Mouse (Mus musculus) cerebellum, postnatal 14 days (tissue): ENCODE results near the gene Mrs2.
"Not testable (repeated sequence)": the region's sequence is repeated elsewhere in the genome, so short reads cannot be mapped to it uniquely, and the experiment has no call there.

Source experiments
- DNase-seq, 2 experiments: peaks; one replicate each; pipeline ENCODE4 v3.0.0; 2021; ENCODE audit warnings: mixed read lengths in 2 of 2

Mrs2 gene

DNA sequence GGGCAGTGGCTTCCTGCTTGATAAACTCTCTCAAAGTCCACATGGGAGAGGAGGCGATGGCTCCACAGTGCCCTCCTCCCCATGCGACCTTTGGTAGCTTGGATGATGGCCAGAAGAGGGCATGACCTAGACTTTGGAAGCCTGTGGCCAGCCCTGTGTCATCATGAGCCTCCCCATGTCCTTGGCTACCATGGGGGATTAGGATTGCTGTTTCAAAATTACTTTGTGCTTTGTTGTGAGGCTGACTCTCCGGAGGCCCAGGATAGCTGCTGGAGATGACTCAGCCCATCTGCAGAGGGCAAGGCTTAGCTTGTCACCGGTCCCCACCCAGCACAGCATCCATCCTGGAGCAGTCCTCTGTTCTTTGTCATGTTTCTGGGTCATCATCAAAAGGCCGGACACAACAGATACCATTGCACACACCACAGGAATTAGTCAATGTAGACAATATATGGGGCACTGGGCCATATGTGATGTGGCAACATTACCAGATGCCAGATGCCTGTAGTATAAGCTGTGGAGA is 42.3 kb downstream of the Mrs2 start:
- no peak for DNase-seq

DNA sequence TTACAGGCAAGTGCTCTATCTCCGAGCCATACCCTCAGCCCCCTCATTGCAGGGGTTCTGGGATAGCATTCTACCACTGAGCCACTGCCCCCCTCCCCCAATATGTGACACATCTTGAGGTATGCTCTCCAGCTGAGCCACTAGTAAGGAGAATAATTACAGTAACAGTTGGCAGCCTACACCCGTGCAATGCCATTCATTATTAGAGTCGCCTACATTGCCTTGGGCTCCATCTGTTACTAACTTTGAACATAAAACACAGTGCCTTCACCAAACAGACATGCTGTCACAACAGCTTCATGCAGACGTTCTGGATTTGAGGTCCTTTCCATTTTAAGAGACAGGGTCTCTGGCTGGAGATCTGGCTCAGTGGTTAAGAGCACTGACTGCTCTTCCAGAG is 43.8 kb downstream of the Mrs2 start:
- no peak for DNase-seq

DNA sequence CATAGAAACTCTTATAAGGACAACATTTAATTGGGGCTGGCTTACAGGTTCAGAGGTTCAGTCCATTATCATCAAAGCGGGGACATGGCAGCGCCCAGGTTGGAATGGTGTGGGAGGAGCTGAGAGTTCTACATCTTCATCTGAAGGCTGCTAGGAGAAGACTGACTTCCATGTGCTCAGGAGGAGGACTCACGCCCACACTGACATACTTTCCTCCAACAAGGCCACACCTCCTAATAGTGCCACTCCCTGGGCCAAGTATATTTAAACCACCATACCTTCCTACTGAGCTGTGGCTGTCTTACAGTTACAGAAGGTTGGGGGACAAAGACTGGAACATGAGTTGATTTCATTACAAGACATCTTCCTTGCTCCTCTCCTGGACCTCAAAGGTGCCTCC is 48.4 kb downstream of the Mrs2 start:
- DNase-seq = not testable (repeated sequence)

DNA sequence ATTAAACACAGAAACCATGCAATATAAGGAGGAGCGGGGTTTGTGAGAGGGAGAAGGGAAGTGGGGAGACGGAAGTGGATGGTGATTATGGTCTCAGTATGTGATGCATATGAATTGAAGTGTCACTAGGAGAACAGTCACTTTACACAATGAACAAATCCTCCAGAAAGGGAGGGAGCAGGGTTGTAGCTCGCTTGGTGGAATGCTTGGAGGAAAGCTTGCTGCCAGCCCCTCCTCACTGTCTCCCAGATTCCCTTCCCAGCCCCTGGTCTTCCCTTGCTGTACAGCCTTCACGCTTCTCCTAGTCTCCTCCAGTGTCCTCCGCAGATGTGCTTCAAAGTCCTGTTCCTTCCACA is 54.4 kb downstream of the Mrs2 start:
- no peak for DNase-seq

DNA sequence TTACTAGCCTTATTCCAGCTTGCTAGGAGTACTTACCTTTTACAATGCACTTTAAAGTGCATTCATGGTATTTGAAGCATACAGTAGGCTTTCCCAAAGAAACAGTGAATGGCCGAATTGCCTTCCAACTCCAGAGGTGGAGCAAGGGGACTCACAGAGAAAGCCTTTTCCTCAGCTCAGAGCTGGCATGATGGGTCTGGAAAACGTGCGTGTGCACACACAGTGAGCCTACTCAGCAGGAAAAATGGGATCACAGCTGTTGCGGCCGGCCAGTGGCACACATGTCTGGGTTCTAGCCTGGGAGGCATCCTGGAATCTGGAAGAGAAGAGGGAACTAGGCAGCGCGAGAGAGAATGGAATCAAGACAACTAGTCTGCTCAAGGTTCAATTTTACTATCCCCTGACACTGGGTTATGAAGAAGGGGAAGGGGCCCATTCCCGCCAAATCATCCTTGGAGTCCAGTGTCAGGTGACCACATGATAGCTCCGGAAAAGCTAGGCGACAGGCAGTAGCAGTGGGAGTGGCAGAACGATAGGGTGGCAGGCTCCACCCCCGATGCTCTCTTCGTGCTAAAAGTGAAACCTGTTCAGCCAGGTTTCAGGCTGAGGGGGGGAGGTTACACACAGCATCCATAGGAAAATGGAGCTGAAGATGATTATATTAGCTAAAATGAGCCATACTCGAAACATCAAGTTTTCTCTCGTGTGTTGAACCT is 54.9 kb downstream of the Mrs2 start:
- DNase-seq = no peak

DNA sequence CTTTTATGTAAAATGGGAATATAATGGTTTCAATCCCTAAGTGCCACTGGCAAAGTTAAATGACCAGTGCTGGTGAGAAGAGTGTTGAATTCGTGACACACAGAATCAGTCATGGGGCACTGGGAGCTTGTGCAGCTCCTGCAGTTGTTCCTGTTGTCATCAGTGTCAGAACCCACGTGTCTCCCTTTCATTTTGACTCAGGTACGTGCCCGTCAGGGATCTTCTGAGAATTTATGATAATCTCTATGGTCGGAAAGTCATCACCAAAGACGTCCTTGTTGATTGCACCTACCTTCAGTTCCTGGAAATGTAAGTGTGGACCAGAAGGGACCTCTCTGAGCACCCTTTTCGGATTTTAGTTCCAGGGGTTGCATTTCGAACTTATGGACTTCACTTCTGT is 58.1 kb downstream of the Mrs2 start:
- no peak for DNase-seq

DNA sequence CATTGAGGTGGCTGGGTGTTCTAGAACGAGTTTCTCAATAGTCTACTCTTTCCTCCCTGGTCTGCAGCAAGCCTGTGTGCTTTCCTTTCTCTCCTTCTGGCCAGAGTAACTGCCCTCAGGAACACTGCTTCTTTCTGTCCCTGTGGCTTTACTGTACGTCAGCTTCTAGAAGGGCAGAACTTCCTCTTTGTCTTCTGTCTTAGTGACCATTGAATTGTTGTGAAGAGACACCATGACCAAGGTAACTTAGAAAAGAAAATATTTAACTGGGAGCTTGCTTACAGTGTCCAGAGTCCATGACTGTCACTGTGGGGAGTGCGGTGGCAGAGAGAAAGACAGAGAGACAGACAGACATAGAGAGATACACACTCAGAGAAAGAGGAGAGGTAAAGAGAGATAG is 60.1 kb downstream of the Mrs2 start:
- no peak for DNase-seq

DNA sequence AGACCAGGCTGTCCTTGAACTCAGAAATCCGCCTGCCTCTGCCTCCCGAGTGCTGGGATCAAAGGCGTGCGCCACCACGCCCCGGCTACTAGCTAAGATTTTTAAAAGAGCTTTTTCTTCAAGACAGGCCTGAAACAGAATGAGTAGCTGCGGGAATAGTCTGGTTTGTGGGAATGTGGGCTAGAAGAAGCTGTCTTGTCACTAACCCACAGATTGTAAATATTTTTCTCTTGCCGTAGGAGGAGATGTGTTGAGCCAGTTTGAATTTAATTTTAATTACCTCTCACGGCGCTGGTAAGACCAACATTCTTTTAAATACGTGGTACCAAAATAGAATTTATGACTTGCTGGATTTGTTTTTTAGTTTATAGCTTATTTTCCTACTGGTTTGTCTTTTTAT is 61.5 kb downstream of the Mrs2 start:
- no peak for DNase-seq

DNA sequence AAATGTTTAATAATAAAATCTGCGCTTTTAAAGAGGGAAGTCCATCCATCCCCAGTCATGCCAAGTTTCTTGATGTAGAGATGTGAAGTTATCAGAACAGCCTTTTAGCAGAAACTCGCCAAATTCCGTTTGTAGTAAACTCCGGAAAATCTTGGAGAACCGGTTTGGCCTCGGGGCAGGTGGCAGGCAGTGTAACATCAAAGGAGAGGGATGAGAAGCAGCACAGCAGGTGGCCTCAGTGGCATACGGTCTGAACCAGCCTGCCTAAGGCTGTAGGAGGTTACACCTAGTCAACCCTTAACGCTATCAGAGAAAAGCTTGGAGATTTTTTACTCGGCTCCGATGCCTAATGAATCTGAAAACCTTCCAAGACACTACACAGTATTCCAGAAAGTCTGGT is 64.7 kb downstream of the Mrs2 start:
- peak; percentile 32 to 41 for DNase-seq

DNA sequence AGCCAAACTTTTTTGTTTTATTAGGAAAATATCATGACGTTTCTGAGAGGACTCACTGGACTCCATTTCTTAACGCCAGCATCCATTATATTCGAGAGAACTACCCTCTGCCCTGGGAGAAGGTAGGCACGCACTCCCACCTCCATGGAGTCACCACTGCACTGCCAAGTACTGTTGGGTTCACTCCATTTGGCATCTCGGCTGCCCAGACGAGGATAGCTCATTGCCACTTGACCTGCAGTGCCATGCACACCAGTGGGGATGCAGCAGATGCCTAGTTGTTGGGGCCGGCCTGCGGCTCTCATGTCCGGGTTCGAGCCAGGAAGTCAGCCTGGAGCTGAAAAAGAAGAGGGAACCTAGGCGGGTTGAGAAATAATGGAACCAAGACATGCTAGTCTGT is 65.1 kb downstream of the Mrs2 start:
- peak; percentile 60 to 65 for DNase-seq

DNA sequence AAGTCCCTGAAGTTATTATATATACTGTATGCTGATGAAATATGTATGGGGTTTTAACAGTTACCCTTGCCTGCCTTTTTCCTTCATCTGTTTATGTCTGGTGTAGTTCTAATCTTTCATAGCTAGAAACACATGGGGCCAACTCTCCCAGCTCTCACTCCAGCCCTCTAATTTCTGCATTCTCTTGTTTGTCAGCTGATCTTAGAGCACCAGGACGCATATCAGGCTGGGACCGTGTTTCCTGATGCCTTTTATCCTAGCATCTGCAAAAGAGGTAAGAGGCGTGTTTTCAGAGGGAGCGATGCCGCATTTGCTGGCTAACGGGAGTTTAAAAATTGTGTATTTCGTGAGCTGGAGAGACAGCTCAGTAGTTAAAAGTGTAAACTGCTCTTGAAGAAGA is 67.5 kb downstream of the Mrs2 start:
- DNase-seq = no peak

DNA sequence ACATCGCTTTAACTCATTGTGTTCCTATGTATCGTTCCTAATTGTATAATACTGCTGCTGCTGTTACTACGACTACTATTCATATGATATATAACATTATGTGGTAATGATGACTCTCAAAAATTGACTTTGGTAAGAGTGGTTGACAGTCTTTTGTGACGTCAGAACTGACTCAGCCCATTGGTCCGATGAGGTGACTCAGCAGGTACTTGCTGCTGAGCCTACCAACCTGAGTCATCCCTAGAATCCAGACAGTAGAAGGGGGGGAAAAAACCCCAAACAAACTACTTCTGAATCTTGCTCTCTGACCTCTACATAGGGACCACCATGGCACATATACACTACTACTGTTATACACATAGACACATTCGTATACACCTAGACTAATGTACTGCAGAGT is 71.3 kb downstream of the Mrs2 start:
- no peak for DNase-seq

DNA sequence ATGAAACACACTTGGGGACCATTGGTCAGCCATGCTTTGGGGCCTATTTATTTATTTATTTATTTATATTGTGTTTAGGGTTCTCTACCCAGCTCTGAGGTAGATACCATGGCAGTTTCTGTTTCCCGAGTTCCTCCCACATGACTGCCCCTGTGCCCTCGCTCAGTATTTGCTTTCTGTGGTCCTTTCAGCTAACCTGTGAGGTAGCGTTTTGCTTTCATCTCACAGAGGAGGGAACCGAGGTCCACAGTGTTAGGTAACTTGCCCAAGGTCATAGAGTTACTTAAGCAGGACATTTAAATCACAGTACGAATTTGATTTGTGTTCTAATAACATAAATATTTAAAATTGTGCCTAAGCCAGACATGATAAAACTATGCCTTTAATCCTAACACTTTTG is 73.0 kb downstream of the Mrs2 start:
- DNase-seq = no peak

DNA sequence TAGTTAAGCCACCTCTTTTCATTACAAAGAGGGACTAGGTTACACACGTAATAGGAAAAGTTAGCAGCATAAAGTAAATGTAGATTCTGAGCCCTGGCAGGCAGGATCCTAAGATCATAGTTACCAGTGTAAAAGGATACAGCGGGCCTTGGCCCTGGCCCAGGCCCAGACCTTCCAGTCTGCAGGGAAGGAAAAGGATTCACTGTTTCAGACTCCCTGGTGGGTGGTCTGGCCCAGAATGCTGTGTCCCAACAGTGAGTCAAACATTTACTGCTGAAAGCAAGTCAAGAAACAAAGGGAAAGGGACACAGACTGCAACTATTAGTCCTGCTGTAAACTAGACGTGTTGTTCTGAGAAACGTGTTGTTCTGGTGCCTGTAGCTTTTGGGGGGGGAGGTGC is 74.6 kb downstream of the Mrs2 start:
- peak; percentile 33 to 43 for DNase-seq

DNA sequence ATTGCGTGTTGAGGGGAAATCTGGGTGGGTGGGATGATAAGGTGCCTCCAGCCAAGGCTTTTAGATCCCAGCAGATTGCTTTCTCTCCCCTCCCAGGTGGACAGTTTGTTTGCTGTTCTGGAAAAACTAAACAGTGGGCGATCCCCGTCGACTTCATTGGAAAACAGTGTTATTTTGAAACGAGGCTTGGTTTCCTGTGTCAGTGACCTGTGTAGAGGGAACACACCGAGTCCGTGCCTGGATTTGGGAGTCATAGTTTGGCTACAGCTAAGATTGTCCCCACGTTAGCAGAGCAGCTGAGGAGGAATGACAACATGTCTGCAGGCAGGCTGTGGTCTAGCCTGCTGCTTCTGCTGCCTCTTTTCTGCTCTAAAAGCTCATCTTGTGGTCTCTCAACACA is 76.9 kb downstream of the Mrs2 start:
- DNase-seq = no peak

DNA sequence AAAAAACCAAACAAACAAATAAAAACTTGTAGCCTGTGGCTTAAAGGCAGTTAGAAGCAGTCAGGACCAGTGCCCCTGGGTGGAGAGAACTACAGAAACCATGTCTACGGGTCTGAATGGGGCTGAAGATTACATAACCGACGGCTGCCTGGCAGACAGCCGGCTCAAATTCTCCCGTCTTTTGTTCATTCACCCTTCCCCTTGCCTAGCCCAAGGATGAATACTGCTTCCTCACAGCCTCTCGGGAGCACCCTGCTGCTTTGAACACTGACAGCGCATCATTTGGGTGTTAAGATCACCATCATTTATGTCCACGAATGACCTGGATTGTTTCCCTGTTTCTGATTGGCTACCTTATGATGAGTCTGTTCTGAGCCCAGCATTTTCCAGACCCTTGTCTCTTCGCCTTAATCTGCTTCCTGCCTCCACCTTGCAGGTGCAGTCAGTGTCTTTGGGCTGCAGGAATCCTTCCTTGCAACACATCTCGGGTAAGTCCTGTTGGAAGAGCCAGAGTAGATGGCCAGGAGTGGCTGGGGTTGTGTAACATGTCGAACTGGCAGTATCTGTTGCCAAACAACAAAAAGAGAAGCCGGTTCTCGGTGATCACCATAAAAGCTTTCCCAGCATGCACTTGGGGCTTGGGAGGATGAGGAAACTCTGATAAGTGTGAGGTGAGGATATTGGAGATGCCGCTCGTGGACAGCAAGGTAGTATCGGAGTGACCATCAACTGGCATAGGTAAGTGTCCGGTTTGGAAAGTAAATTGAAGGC is 77.5 kb downstream of the Mrs2 start, which contains the start of gene Gpld1:
Gpld1 (plus strand) TSS at position 641 of the 771 bp plus-strand sequence.
- peak in 1 of 2 experiments; percentile 12 for DNase-seq

DNA sequence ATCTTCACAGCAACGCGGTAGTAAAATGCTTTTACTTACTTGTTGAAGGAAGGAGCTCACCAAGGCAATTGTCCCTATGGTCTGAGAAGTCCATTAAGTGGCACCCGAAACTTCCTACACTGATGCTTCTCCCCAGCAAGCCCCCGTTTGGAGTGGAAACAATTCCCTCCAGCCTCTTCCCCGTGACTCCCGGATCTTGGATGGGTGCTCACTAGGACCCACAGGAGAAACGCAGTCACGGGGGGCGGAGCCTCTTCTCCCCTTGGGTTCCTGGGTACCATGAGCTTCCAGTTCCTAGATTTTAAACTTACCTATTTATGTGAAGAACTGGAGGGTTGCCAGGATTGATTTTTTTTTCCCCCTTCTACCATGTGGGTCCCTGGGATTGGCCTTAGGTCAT is 80.7 kb downstream of the Mrs2 start:
- DNase-seq = no peak

DNA sequence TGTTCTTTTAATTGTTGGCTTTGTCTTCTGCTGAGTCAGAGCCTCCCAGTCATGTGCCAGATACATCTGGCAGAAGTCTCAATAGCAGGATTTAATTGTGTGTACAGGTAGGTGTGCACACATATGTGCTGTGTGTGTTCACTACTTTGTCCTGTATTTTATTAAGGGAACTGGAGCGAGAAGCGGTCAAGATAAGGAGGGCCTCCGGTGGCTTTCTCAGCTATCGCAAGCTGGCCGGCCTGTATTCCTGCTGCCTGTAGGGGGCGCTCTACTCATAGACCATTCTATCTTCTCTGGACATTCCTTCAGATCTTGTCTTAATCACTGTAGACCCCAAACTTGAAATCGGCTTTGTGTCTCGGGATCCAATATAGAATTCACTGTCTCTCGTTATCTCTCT is 81.5 kb downstream of the Mrs2 start:
- peak; percentile 90 to 94 for DNase-seq

DNA sequence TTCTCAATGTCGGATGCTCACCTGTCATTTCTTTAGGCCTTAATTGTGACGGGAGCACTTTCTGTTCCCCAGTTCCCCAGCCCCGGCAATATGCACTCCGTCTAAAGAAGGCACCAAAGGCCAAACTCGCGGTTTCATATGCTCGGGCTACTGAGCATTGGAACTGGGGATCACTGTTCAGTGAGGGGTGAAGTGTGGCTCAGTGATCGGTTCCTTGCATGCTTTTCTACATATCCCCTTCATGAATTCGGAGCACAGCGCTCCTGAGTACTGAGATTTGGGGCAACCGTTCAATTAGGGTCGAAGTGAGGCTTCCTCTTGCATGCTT is 82.4 kb downstream of the Mrs2 start:
- DNase-seq = no peak
